Mouse (Mus musculus): ENCODE data around the gene Cgrrf1.

- no peak for TF ChIP-seq CTCF (IDR thresholded peaks at IDR 0.05; ENCODE audit: control insufficient read depth, insufficient read depth, insufficient read length)
- no peak for TF ChIP-seq FOSL1 (IDR thresholded peaks at IDR 0.05; ENCODE audit: insufficient read depth, low read length, poor library complexity, severe bottlenecking)
- no peak for TF ChIP-seq MYOD1 (IDR thresholded peaks at IDR 0.05; ENCODE audit: control insufficient read depth, insufficient read length, low read depth)
Observed at GRCm38 (mm10) chr14:46794157-46794556, 37.8 kb upstream of the Cgrrf1 start.

Measured in C2C12 (cell line).